Mouse (Mus musculus) c-Kit-positive CD71-positive TER-119-negative erythroid progenitor cells, embryonic 14.5 days (primary cell): ENCODE data around the gene Olfr926.
"Not testable (repeated sequence)": the region's sequence is repeated elsewhere in the genome, so short reads cannot be mapped to it uniquely, and the experiment has no call there.

Source experiments
- DNase-seq: peaks from one replicate; pipeline ENCODE4 v3.0.0-alpha.2; 2013; ENCODE audit warnings: low read depth

Olfr926 gene

DNA sequence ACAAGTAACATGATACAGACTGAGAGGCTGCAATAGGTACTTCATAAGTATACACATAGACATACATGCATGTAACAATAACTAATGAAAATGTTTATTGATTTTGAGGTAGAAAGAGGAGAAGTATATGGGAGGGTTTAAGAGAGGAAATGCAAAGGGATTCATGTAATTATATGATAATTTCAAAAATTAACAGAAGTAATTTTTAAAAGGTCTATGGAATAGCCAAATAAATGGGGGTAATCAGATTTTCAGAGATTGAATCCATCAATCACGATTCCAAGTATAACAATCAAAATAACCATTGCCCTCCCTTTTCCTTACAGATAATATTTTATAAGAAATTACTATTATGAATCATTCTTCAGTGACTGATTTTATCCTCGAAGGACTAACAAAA is at the start of gene Olfr926:
Gene Olfr926 (plus strand): TSS at position 301 of the 400 bp plus-strand sequence.
- no peak for DNase-seq

DNA sequence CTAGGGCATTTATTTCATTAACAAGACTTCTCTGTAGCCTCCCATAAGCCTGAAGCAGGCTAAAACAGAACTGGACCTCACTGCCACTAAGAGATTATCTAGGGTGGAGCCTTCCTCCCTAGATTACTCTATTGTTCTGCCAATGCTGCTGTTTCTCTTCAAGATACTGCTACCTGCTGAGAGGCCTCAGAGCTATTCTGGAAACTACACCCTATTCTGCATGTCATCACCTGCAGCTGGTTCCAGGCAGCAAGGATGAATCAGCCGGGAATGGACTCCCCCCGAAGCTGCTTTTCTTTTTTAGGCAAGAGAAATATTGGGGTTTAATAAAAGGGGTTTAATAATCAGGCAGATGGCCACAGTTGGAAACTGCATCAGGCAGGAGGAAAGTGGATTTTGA is 43.9 kb upstream of the Olfr926 start:
- no peak for DNase-seq

DNA sequence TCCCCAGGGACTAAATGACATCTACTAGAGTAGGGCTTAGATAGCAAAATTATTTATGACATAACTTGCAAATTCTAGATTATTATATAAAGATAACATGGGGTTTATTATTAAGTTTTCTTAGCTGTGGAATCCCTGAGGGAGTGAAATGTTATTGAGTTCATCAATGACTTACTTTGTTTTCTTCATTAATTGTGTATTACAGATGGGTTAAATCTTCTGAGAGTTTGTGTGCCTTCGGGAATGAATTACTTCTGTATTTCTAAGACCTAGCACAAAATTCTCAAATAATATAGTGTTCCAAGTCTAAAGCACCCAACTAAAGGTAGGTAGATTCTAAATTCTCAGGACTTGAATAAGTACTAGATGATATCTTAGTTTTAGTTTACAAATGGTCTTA is 32.8 kb upstream of the Olfr926 start, which contains the start of gene Olfr924:
Gene Olfr924 (plus strand): TSS at position 301 of the 400 bp plus-strand sequence.
- no peak for DNase-seq

DNA sequence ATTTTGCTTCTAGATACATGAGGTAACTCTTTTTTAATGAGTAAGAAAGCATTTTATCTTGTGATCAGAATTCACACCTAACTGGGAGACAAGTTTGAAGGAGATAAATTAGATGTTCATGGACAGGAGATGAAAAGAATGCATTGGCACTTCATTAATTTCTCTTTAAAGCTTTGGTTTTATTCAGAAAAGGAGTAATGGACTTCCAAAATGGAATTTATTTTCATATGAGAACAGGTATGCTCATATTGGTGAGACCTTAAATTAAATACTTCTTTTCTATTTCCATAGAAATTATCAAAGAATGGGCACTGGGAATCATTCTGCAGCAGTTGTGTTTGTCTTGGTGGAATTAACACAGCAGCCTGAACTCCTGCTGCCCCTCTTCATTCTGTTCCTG is 22.2 kb upstream of the Olfr926 start, which contains the start of gene Olfr26:
Gene Olfr26 (plus strand): TSS at position 301 of the 400 bp plus-strand sequence.
- DNase-seq = no peak

DNA sequence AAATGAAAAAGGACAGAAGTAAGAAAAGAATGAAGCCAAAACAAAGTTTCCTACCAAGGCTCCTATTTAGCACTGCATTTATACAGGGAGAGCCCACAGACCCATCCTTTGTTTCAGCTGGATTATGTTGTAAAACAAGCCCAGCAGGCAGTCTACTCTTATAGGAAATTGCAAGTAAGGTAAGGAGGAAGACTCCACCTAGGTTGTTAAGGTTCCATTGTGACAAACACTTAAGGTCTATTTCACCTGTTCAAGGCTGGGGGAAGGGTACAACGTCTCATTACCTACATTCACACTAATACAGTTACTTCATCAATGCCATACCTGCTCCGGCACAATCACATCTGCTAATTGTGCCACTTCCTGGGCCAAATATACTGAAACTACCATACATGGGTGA is 2.0 kb upstream of the Olfr926 start:
- DNase-seq = not testable (repeated sequence)
